Mouse (Mus musculus): ENCODE data around the gene Usp28.

- no peak for TF ChIP-seq POLR2A (IDR thresholded peaks at IDR 0.05; ENCODE audit: low read depth, low read length)
- no peak for TF ChIP-seq CTCF (IDR thresholded peaks at IDR 0.05; ENCODE audit: extremely low read depth, insufficient read length, insufficient replicate concordance, low read depth, low read length)
Measured at GRCm38 (mm10) chr9:49034764-49035163, 49.6 kb downstream of the Usp28 start.
